Mouse (Mus musculus) fat pad, adult 2 months (tissue): Measurements from ENCODE around the gene Gltpd2.

Experiments
- DNase-seq: peaks from one replicate; pipeline ENCODE4 v3.0.0-alpha.2; 2011; ENCODE audit warnings: low read depth, low spot score; ENCODE audit errors: extremely low read depth

The Gltpd2 gene

GRCm38 (mm10) chr11:70562995-70563469 lies 44.0 kb downstream of the Gltpd2 start:
- no peak for DNase-seq

- no peak for DNase-seq
Observed at GRCm38 (mm10) chr11:70563470-70564275, 44.7 kb downstream of the Gltpd2 start.

GRCm38 (mm10) chr11:70564276-70564873 lies 45.4 kb downstream of the Gltpd2 start:
- no peak for DNase-seq

- no peak for DNase-seq
Observed at GRCm38 (mm10) chr11:70566586-70566985, 47.6 kb downstream of the Gltpd2 start.
